Mouse (Mus musculus) spleen, adult 2 months (tissue): ENCODE data around the gene Adgrl3.

ENCODE experiments used
- CTCF ChIP-seq: fragments of 200-500 bp; IDR thresholded peaks from 2 replicates; pipeline ENCODE4 v1.5.1; 2011; ENCODE audit warnings: mild to moderate bottlenecking, inconsistent platforms; ENCODE audit not compliant: insufficient read depth, insufficient read length, insufficient replicate concordance; ENCODE audit errors: extremely low read depth
- POLR2A ChIP-seq: fragments of 200-500 bp; IDR thresholded peaks from 2 replicates; pipeline ENCODE4 v1.6.1; 2011; ENCODE audit warnings: low read depth, low read length, inconsistent platforms

- TF ChIP-seq CTCF (no peak), POLR2A (no peak)
These were observed 594.7 kb downstream of the Adgrl3 start for GRCm38 (mm10) chr5:81614674-81615073.
